Mouse (Mus musculus) stomach, postnatal 0 days (tissue): ENCODE results near the gene Kif1c. TPM values are rescaled to one million over a fixed set of nuclear protein-coding genes. Genes with fewer than 3 reads are reported as not detected.

Experiments used
- ATAC-seq: fragments of 200-750 bp; cut with Nextera tagmentation; 2 replicates; pipeline ENCODE4 v1.8.0; 2017; ENCODE audit not compliant: low FRiP score, low TSS enrichment
- DNase-seq: peaks from one replicate; pipeline ENCODE4 v3.0.0-alpha.2; 2016; ENCODE audit warnings: low spot score
- H3K27ac ChIP-seq: fragments of 300-500 bp; sonication (generic); replicated peaks from 2 replicates; pipeline ENCODE4 v1.5.1; 2014; ENCODE audit warnings: mild to moderate bottlenecking, control low read depth
- H3K27me3 ChIP-seq: fragments of 300-500 bp; sonication (generic); 2 replicates; pipeline ENCODE4 v1.6.1; 2014; ENCODE audit warnings: low read length; ENCODE audit not compliant: control insufficient read depth, insufficient read depth
- H3K36me3 ChIP-seq: fragments of 300-500 bp; sonication (generic); 2 replicates; pipeline ENCODE4 v1.6.1; 2014; ENCODE audit warnings: low read length, mixed read lengths; ENCODE audit not compliant: control insufficient read depth, insufficient read depth
- H3K4me1 ChIP-seq: fragments of 300-500 bp; sonication (generic); replicated peaks from 2 replicates; pipeline ENCODE4 v1.6.1; 2014; ENCODE audit warnings: antibody characterized with exemption; ENCODE audit not compliant: control insufficient read depth, insufficient read depth
- H3K4me2 ChIP-seq: fragments of 300-500 bp; sonication (generic); replicated peaks from 2 replicates; pipeline ENCODE4 v1.6.1; 2014; ENCODE audit warnings: low read depth, mild to moderate bottlenecking, control low read depth, moderate library complexity
- H3K4me3 ChIP-seq: fragments of 300-500 bp; sonication (generic); 2 replicates; pipeline ENCODE4 v1.5.1; 2014; ENCODE audit warnings: low read depth, low read length, control low read depth
- H3K9ac ChIP-seq: fragments of 300-500 bp; sonication (generic); 2 replicates; pipeline ENCODE4 v1.6.1; 2014; ENCODE audit warnings: mild to moderate bottlenecking, low read length, control low read depth, mixed read lengths
- H3K9me3 ChIP-seq: fragments of 300-500 bp; sonication (generic); 2 replicates; pipeline ENCODE4 v1.6.1; 2016; ENCODE audit warnings: low read length; ENCODE audit not compliant: control insufficient read depth
- CTCF ChIP-seq: IDR thresholded peaks from 2 replicates; pipeline ENCODE4 v1.5.1; 2016; ENCODE audit warnings: antibody characterized with exemption, low read depth, mild to moderate bottlenecking, moderate library complexity
- EP300 ChIP-seq: optimal IDR thresholded peaks from 2 replicates; pipeline ENCODE3; 2016; ENCODE audit warnings: antibody characterized with exemption
- whole genome bisulfite sequencing: fragments of 180-500 bp; shearing (Covaris S2); extraction: QIAGEN DNeasy Blood & Tissue Kit; methylation state at CpG from one replicate; pipeline ENCODE4 v1.1.7; 2014; 5-methylcytosine and 5-hydroxymethylcytosine counted together
- polyA plus RNA-seq: library from polyadenylated mRNA; unstranded; fragments of >200 nt; fragmentation: Nextera tagmentation; extraction: Ambion mirVana; gene quantifications from 2 replicates; pipeline ENCODE4 v1.2.1, GENCODE M21; 2015

Kif1c gene
- polyA plus RNA-seq, 1 experiment from 2014 or later = 4.7 TPM

DNA sequence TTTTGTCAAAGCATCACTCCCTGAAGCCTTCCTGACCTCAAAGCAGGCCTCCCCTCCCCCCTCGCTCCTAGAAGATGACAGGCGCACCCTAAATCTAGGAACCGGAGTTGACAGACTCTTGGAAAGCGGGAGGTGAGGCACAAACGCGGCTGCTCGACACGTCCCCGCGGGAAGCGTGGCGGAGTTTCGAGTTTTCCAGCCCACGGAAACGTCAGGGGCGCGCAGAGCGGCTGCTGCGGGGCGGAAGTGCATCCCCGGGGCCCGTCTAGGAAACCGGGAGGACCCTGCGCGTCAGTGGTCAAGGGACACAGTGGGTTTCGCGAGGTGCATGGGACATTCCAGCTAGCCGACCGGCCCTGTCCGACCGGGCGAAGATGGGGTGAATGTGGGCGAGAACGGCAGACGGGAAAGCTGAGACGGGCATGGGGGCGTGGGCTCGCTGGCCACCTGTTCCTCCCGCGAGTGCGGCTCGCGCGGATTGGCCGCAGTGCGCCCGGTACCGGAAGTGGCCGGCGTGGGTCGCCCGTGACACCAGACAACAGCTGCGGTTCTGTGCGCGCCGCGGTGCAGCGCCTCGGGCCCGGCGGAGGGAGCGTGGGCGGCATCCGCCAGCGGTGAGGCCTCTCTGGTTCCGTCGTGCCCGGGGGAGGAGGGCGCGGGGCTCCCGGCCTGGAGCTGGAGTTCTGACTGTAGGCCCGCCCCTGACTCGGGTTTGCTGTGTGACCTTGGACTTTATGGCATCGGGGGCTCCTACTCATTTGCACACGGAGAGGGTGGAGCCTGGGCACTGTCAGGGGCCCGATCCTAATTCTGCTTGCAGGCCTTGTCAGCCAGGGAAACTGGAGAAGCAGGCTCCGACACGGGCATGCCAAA is 63.8 kb downstream of the Kif1c start, which contains the start of gene Zfp3:
Gene Zfp3 (plus strand): TSS at position 274 of the 873 bp plus-strand sequence.
- H3K4me3 ChIP-seq = peak within 1 kb of the TSS; percentile 65
- peaks cover 2% of the 10 kb centered on the region; the same call in 1 of the 2 replicates for H3K4me1 ChIP-seq
- DNase-seq = peak; percentile 87
- H3K9me3 ChIP-seq = no peaks in the 10 kb centered on the region
- peak; percentile 89 for ATAC-seq
- H3K9ac ChIP-seq = peak within 1 kb of the TSS; percentile 77
- no peaks in the 10 kb centered on the region for H3K36me3 ChIP-seq
- H3K27me3 ChIP-seq = no peaks in the 10 kb centered on the region
- under 1% methylated on average over 67 of the region's 78 CpGs for WGBS
- peak within 1 kb of the TSS; percentile 61 for H3K27ac ChIP-seq
- peak within 1 kb of the TSS; percentile 74 for H3K4me2 ChIP-seq
- TF ChIP-seq EP300 (no peak), CTCF (0 out of 2 replicates have a peak, but pooled peaks have one; percentile 6)

DNA sequence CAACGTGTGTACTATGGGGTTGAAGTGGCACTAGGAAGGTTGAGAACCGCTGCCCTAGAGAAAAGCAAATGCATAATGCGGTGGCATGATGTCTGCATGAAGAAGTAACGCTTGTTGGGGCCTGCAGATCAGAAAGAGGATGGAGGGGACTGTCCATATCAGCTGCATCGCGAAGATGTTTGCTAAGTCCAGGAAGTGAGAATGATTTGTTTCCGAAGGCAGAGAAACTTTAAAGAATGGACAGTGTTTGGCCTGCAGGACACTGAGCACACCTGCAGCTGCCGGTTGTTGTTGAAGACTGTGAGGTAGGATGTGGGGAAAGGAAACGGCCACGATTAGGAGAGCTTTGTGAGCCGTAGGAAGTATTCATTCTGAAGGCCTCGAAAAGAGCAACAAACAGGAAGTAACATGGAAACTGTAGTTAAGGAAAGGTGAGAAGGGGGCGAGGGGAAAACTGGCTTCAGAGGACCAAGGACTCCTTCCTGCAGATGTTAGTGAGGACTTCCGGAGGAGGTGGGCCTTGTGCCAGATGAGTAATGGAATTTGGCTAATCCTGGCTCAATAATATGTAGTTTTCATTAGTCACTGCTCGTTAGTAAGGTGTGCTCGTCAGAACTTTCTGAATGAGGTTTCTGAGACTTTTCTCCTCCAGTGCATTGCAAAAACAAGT is 65.6 kb downstream of the Kif1c start:
- H3K27ac ChIP-seq = no peak overlapping the region; the same call in 1 of the 2 replicates
- no peaks in the 10 kb centered on the region for H3K9me3 ChIP-seq
- H3K36me3 ChIP-seq = no peaks in the 10 kb centered on the region; the same call in 1 of the 2 replicates
- no peak for DNase-seq
- WGBS = 61% methylated on average over 16 of the region's 16 CpGs
- H3K27me3 ChIP-seq = no peaks in the 10 kb centered on the region
- H3K4me2 ChIP-seq = no peak overlapping the region
- H3K4me3 ChIP-seq = no peak overlapping the region
- H3K4me1 ChIP-seq = peaks cover 2% of the 10 kb centered on the region; the same call in 1 of the 2 replicates
- TF ChIP-seq CTCF = no peak
- TF ChIP-seq EP300 = no peak
- ATAC-seq = no peak
- no peak overlapping the region for H3K9ac ChIP-seq

DNA sequence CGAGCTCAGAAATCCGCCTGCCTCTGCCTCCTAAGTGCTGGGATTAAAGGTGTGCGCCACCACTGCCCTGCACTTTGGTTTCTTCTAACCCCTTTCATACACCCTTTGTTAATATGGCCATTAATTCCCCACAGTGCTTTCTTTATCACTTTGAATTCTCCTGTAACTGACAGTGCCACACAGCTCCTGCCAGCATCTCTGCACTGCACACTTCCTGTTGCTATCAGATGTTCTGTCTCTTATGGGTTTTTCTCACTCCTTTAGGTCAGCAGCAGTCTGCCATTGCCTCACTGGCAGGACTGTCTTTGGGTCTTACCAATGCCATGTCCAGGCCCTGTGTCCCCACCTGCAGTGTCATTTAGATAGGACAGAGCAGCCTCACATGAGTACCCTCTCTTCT is 70.5 kb downstream of the Kif1c start:
- H3K27me3 ChIP-seq = no peaks in the 10 kb centered on the region
- H3K4me3 ChIP-seq = no peak overlapping the region
- 96% methylated on average over 3 of the region's 3 CpGs for WGBS
- no peaks in the 10 kb centered on the region for H3K9me3 ChIP-seq
- DNase-seq (no peak), ATAC-seq (no peak)
- no peaks in the 10 kb centered on the region for H3K4me1 ChIP-seq
- peaks cover 7% of the 10 kb centered on the region; the same call in 1 of the 2 replicates for H3K36me3 ChIP-seq
- H3K4me2 ChIP-seq = no peak overlapping the region
- TF ChIP-seq CTCF = no peak
- no peak for TF ChIP-seq EP300
- no peak overlapping the region for H3K27ac ChIP-seq
- H3K9ac ChIP-seq = no peak overlapping the region

DNA sequence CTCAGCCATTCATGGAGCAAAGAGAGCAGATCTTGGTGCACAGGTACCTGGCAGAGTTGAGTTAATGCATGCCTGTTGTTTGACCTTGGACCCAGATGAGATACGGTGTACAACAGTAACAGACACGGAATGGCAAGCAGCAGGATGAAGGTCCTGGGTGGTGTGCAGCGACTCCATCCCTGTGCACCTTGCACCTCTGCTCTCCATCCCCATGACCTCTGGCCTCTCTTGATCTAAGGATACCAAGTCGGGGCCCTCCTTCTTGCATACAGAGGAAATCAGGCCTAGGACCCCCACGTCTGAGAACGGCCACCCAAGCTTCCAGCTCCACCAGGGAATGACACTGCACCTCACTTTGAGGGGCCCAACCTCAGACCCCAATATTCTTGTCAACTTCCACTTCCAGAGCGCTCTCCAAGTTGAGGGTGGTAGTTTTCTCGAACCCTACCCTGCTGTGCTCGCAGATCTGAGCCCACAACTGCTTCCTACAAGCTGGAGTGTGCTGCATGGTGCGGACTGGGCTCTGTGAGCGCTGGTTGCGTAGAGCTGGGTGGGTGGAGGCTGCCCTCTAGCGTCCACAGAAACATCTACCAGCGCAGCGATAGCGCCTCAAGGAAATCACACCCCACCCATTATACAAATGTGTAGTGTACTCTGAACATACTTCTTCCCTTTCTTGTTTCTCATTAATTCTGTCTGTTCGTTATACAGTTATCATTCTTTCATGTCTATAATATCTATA is 76.7 kb downstream of the Kif1c start:
- no peak overlapping the region for H3K4me3 ChIP-seq
- peaks cover 7% of the 10 kb centered on the region; the same call in 1 of the 2 replicates for H3K36me3 ChIP-seq
- peak; percentile 87 for ATAC-seq
- H3K4me1 ChIP-seq = no peaks in the 10 kb centered on the region
- no peaks in the 10 kb centered on the region for H3K27me3 ChIP-seq
- no peaks in the 10 kb centered on the region for H3K9me3 ChIP-seq
- WGBS = 27% methylated on average over 17 of the region's 17 CpGs
- DNase-seq = peak; percentile 82
- H3K4me2 ChIP-seq = no peak overlapping the region
- no peak overlapping the region for H3K27ac ChIP-seq
- TF ChIP-seq CTCF (peak; percentile 96), EP300 (no peak)
- H3K9ac ChIP-seq = no peak overlapping the region

DNA sequence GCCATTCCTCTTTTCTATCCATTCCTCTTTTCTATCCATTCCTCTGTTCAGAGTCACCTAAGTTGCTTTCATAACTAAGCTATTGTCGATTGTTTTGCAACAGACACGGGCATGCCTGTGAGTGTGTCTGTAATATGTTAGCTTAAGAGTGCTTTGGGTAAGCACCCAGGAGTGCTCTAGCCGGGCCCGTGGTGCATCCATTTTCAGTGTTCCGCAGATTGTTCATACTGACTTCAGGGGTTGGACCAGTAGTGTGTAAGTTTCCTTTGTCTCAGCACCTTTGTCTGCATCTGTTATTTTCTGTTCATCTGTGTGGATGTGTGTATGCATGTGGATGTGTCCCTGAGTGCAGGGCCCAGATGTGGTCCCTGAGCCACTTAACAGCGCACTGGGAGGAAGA is 77.3 kb downstream of the Kif1c start:
- no peak overlapping the region for H3K4me3 ChIP-seq
- ATAC-seq = no peak
- H3K4me1 ChIP-seq = no peaks in the 10 kb centered on the region
- no peak overlapping the region for H3K4me2 ChIP-seq
- no peak overlapping the region for H3K9ac ChIP-seq
- TF ChIP-seq CTCF = no peak
- TF ChIP-seq EP300 = no peak
- H3K27me3 ChIP-seq = no peaks in the 10 kb centered on the region
- H3K36me3 ChIP-seq = peaks cover 3% of the 10 kb centered on the region; the same call in 1 of the 2 replicates
- DNase-seq = no peak
- no peaks in the 10 kb centered on the region for H3K9me3 ChIP-seq
- 56% methylated on average over 6 of the region's 6 CpGs for WGBS
- H3K27ac ChIP-seq = no peak overlapping the region
